Mouse (Mus musculus): ENCODE data around the gene Lingo3. TPM values are rescaled to one million over a fixed set of nuclear protein-coding genes. Genes with fewer than 3 reads are reported as not detected.
"Not testable (repeated sequence)": the region's sequence is repeated elsewhere in the genome, so short reads cannot be mapped to it uniquely, and the experiment has no call there.

The Lingo3 gene
- polyA plus RNA-seq, 1 experiment from 2014 or later: 0.77 TPM

- not testable (repeated sequence) for H3K27me3 ChIP-seq; H3K4me2 ChIP-seq (replicated peaks); H3K36me3 ChIP-seq; H3K9ac ChIP-seq (replicated peaks); H3K9me3 ChIP-seq; H3K4me3 ChIP-seq; ATAC-seq (ENCODE audit: low FRiP score, low read depth); H3K4me1 ChIP-seq; H3K27ac ChIP-seq (replicated peaks)
- 83% methylated on average over 3 of the region's 3 CpGs for WGBS
Measured at GRCm38 (mm10) chr10:80816303-80816702, 27.5 kb downstream of the Lingo3 start.

GRCm38 (mm10) chr10:80814800-80815199 is 29.0 kb downstream of the Lingo3 start:
- 65% methylated on average over 7 of the region's 7 CpGs for WGBS
- Histone ChIP-seq H3K27me3 (peaks cover 12% of the 10 kb centered on the region), H3K27ac (replicated peaks) (no peak overlapping the region), H3K9me3 (no peaks in the 10 kb centered on the region), H3K4me2 (replicated peaks) (no peak overlapping the region), H3K36me3 (no peaks in the 10 kb centered on the region), H3K4me1 (peaks cover 6% of the 10 kb centered on the region), H3K9ac (replicated peaks) (no peak overlapping the region), H3K4me3 (no peak overlapping the region)
- no peak for ATAC-seq (ENCODE audit: low FRiP score, low read depth)

- peaks cover 17% of the 10 kb centered on the region for H3K4me1 ChIP-seq
- no peaks in the 10 kb centered on the region for H3K9me3 ChIP-seq
- no peaks in the 10 kb centered on the region for H3K36me3 ChIP-seq
- H3K27ac ChIP-seq (replicated peaks): no peak within 1 kb of the TSS
- ATAC-seq (ENCODE audit: low FRiP score, low read depth): no peak
- H3K9ac ChIP-seq (replicated peaks): 0 out of 2 replicates have a peak within 1 kb of the TSS, but pooled peaks have one; percentile 2
- WGBS: 82% methylated on average over 4 of the region's 4 CpGs
- peaks cover 26% of the 10 kb centered on the region for H3K27me3 ChIP-seq
- no peak within 1 kb of the TSS for H3K4me3 ChIP-seq
- no peak within 1 kb of the TSS for H3K4me2 ChIP-seq (replicated peaks)
Measured at GRCm38 (mm10) chr10:80813366-80813765, 30.5 kb downstream of the Lingo3 start, which contains the start of gene Jsrp1. Gene Jsrp1 (minus strand): TSS chr10:80813498.

GRCm38 (mm10) chr10:80812391-80813041 is 31.3 kb downstream of the Lingo3 start:
- 66% methylated on average over 5 of the region's 5 CpGs for WGBS
- no peak for ATAC-seq (ENCODE audit: low FRiP score, low read depth)

GRCm38 (mm10) chr10:80810084-80810483 is 33.8 kb downstream of the Lingo3 start:
- H3K9me3 ChIP-seq: no peaks in the 10 kb centered on the region
- H3K27me3 ChIP-seq: peaks cover 56% of the 10 kb centered on the region
- H3K4me2 ChIP-seq (replicated peaks): peak overlapping the region; percentile 14; the same call in 1 of the 2 replicates
- WGBS: 4% methylated on average over 19 of the region's 20 CpGs
- no peak for ATAC-seq (ENCODE audit: low FRiP score, low read depth)
- H3K4me1 ChIP-seq: peaks cover 42% of the 10 kb centered on the region
- H3K36me3 ChIP-seq: peaks cover 4% of the 10 kb centered on the region; the same call in 1 of the 2 replicates
- H3K27ac ChIP-seq (replicated peaks): no peak overlapping the region
- H3K9ac ChIP-seq (replicated peaks): no peak overlapping the region
- no peak overlapping the region for H3K4me3 ChIP-seq

More at GRCm38 (mm10) chr10:80812391-80813041, 31.3 kb downstream of the Lingo3 start:
- no peaks in the 10 kb centered on the region for H3K36me3 ChIP-seq
- no peaks in the 10 kb centered on the region for H3K9me3 ChIP-seq
- no peak overlapping the region for H3K4me2 ChIP-seq (replicated peaks)
- peaks cover 25% of the 10 kb centered on the region for H3K4me1 ChIP-seq
- H3K4me3 ChIP-seq: no peak overlapping the region
- H3K27me3 ChIP-seq: peaks cover 33% of the 10 kb centered on the region
- H3K9ac ChIP-seq (replicated peaks): 0 out of 2 replicates have a peak overlapping the region, but pooled peaks have one; percentile 2
- H3K27ac ChIP-seq (replicated peaks): no peak overlapping the region

- H3K9ac ChIP-seq (replicated peaks): peak overlapping the region; percentile 39
- no peak for ATAC-seq (ENCODE audit: low FRiP score, low read depth)
- peak overlapping the region; percentile 14; the same call in 1 of the 2 replicates for H3K4me3 ChIP-seq
- no peak overlapping the region for H3K27ac ChIP-seq (replicated peaks)
- 11% methylated on average over 18 of the region's 18 CpGs for WGBS
- H3K4me1 ChIP-seq: peaks cover 42% of the 10 kb centered on the region
- H3K9me3 ChIP-seq: no peaks in the 10 kb centered on the region
- peak overlapping the region; percentile 96 for H3K4me2 ChIP-seq (replicated peaks)
- peaks cover 56% of the 10 kb centered on the region for H3K27me3 ChIP-seq
- peaks cover 13% of the 10 kb centered on the region for H3K36me3 ChIP-seq
Measured at GRCm38 (mm10) chr10:80808985-80809632, 34.7 kb downstream of the Lingo3 start.

GRCm38 (mm10) chr10:80808099-80808984 is 35.5 kb downstream of the Lingo3 start:
- H3K4me1 ChIP-seq: peaks cover 42% of the 10 kb centered on the region
- H3K4me2 ChIP-seq (replicated peaks): peak overlapping the region; percentile 96
- peaks cover 56% of the 10 kb centered on the region for H3K27me3 ChIP-seq
- H3K27ac ChIP-seq (replicated peaks): no peak overlapping the region; the same call in 1 of the 2 replicates
- 14% methylated on average over 40 of the region's 40 CpGs for WGBS
- H3K9me3 ChIP-seq: no peaks in the 10 kb centered on the region
- H3K4me3 ChIP-seq: peak overlapping the region; percentile 14; the same call in 1 of the 2 replicates
- peaks cover 21% of the 10 kb centered on the region for H3K36me3 ChIP-seq
- peak overlapping the region; percentile 78 for H3K9ac ChIP-seq (replicated peaks)
- no peak for ATAC-seq (ENCODE audit: low FRiP score, low read depth)

- Histone ChIP-seq H3K9me3 (no peaks in the 10 kb centered on the region), H3K27me3 (peaks cover 56% of the 10 kb centered on the region), H3K4me2 (replicated peaks) (peak overlapping the region; percentile 96), H3K4me3 (peak overlapping the region; percentile 54), H3K9ac (replicated peaks) (peak overlapping the region; percentile 78), H3K4me1 (peaks cover 42% of the 10 kb centered on the region), H3K36me3 (peaks cover 33% of the 10 kb centered on the region), H3K27ac (replicated peaks) (peak overlapping the region; percentile 83)
- under 1% methylated on average over 53 of the region's 58 CpGs for WGBS
- ATAC-seq (ENCODE audit: low FRiP score, low read depth): peak; percentile 86
Measured at GRCm38 (mm10) chr10:80807057-80807627, 36.7 kb downstream of the Lingo3 start.

- peaks cover 56% of the 10 kb centered on the region for H3K27me3 ChIP-seq
- 39% methylated on average over 34 of the region's 34 CpGs for WGBS
- H3K9me3 ChIP-seq: no peaks in the 10 kb centered on the region
- H3K4me3 ChIP-seq: peak overlapping the region; percentile 54
- peak; percentile 16 for ATAC-seq (ENCODE audit: low FRiP score, low read depth)
- peak overlapping the region; percentile 78 for H3K9ac ChIP-seq (replicated peaks)
- peaks cover 42% of the 10 kb centered on the region for H3K4me1 ChIP-seq
- H3K27ac ChIP-seq (replicated peaks): peak overlapping the region; percentile 83
- H3K36me3 ChIP-seq: peaks cover 39% of the 10 kb centered on the region
- H3K4me2 ChIP-seq (replicated peaks): peak overlapping the region; percentile 96
Measured at GRCm38 (mm10) chr10:80806341-80807056, 37.3 kb downstream of the Lingo3 start.

GRCm38 (mm10) chr10:80805925-80806324 is 37.9 kb downstream of the Lingo3 start:
- Histone ChIP-seq H3K4me3 (no peak overlapping the region), H3K27ac (replicated peaks) (no peak overlapping the region), H3K36me3 (peaks cover 45% of the 10 kb centered on the region), H3K9me3 (no peaks in the 10 kb centered on the region), H3K27me3 (peaks cover 53% of the 10 kb centered on the region), H3K4me2 (replicated peaks) (no peak overlapping the region), H3K9ac (replicated peaks) (no peak overlapping the region), H3K4me1 (peaks cover 42% of the 10 kb centered on the region)
- ATAC-seq (ENCODE audit: low FRiP score, low read depth): peak; percentile 39; the same call in 1 of the 2 replicates
- 10% methylated on average over 3 of the region's 3 CpGs for WGBS

GRCm38 (mm10) chr10:80805322-80805721 is 38.5 kb downstream of the Lingo3 start:
- Histone ChIP-seq H3K36me3 (peaks cover 46% of the 10 kb centered on the region), H3K4me3 (no peak overlapping the region), H3K27me3 (peaks cover 48% of the 10 kb centered on the region), H3K27ac (replicated peaks) (no peak overlapping the region), H3K4me2 (replicated peaks) (no peak overlapping the region), H3K4me1 (peaks cover 44% of the 10 kb centered on the region), H3K9ac (replicated peaks) (no peak overlapping the region), H3K9me3 (no peaks in the 10 kb centered on the region)
- 69% methylated on average over 5 of the region's 5 CpGs for WGBS
- ATAC-seq (ENCODE audit: low FRiP score, low read depth): no peak
